Mouse (Mus musculus) CD4-positive, CD25-positive, alpha-beta regulatory T cell, adult 4 months (primary cell): ENCODE measurements around the gene Pnmal2. TPM values are rescaled to one million over a fixed set of nuclear protein-coding genes. Genes with fewer than 3 reads are reported as not detected.
A peak's percentile ranks its signal among the peaks of the same experiment; 100 is the strongest.

Experiments
- ATAC-seq: one replicate; pipeline ENCODE4 v1.8.0; 2017
- polyA plus RNA-seq, 2 experiments: library from polyadenylated mRNA; unstranded; fragments of 100-300 nt; shearing (Covaris generic); gene quantifications; one replicate each; pipeline ENCODE4 v1.2.1; 2017

The Pnmal2 gene
- polyA plus RNA-seq, 2 experiments from 2014 or later, result not detected

- ATAC-seq, result no peak
Measured at GRCm38 (mm10) chr7:16917447-16917846, 27.0 kb upstream of the Pnmal2 start.

DNA sequence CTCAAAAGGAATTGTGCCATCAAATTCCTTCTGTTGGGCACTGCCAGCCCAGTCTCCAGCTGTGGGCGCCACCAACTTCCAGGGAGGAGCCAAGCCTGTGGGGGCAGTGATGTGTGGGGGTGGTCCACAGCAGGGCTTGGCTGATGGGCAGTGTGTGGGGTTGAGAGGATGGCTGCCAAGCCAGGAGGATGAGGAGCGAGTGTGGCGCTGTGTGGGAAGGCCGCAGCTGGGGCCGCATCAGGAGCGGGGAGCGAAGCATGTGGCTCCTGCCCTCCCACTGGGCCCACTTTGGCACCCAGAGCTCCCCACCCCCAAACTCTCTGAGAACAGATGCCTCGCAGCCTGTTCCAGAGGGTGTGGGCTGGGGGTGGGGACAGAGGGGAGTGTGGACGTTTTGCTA, 26.5 kb upstream of the Pnmal2 start:
- no peak for ATAC-seq

GRCm38 (mm10) chr7:16918670-16919069, 25.8 kb upstream of the Pnmal2 start:
- ATAC-seq, result no peak

GRCm38 (mm10) chr7:16919395-16920149, 24.9 kb upstream of the Pnmal2 start:
- ATAC-seq, result no peak

- ATAC-seq, result no peak
Measured at GRCm38 (mm10) chr7:16920150-16920579, 24.3 kb upstream of the Pnmal2 start.

GRCm38 (mm10) chr7:16920818-16921791, 23.4 kb upstream of the Pnmal2 start:
- no peak for ATAC-seq

- no peak for ATAC-seq
Measured at GRCm38 (mm10) chr7:16921881-16922335, 22.6 kb upstream of the Pnmal2 start.

DNA sequence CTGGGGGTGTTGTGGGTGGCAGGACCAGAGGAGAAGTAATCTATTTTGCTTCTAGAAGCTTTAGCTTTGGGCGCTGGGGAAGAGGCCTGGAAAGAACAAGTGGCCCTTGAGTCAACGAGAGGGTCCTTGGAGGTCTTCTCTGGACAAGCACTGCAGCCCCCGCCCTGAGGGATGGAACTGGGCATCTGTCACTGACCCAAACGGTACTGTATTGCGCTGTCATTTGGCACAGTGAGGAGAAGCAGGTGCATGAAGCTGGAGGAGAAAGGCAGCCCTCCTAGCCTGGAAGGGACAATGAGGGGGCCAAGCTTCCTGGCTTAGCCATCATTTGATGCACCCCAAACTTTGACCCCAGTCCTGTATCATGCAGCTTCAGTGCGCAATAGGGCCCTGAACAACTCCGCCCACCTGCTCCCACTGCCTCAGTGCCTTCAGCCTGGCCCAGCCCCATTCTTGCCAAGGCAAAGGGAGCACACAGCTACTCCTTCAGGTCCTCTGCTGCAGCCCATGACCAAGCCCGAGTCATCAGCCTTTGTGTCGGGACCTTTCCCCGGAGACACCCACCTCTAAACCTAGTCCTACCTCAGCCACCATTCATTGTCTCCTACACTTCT, 22.0 kb upstream of the Pnmal2 start:
- ATAC-seq, result no peak

DNA sequence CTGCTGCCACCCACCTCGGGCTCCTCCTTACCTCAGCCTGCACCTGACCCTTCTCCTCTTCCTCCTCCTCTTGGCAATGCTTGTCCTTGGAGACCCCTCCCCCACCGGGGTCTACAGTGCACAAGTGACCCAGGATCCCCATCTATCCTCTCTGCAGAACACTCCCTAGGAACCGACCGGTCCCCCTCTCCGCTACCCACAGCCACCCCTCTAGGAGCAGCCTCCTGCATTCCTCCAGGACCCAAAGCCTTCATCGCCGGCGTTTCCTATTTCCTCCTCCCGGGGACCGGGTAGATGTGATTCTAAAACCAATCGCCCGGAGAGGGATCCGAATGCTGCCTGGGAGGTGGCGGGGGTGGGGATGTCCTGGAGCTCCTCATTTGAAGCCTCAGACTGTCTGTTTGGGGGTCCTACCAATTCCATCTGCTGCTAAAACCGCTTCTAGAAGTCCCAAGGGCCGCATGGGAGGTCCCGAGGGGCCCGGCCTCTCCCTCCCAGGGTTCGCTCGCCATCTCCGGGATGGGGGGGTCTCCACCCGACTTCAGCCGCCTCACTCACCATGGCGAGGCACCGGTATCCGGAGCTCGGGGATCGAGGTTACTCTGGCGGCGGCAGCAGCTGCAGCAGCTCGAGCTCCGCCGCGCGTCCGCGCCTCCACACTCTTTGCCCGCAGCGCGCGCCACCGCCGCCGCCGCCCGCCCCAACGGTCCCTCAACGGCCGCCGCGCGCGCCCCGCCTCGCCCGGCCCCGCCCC, 21.0 kb upstream of the Pnmal2 start:
- no peak for ATAC-seq

- peak; percentile 85 for ATAC-seq
Measured at GRCm38 (mm10) chr7:16924037-16924834, 20.2 kb upstream of the Pnmal2 start, which contains the start of gene Calm3. Gene Calm3 (minus strand): TSS chr7:16924114.

DNA sequence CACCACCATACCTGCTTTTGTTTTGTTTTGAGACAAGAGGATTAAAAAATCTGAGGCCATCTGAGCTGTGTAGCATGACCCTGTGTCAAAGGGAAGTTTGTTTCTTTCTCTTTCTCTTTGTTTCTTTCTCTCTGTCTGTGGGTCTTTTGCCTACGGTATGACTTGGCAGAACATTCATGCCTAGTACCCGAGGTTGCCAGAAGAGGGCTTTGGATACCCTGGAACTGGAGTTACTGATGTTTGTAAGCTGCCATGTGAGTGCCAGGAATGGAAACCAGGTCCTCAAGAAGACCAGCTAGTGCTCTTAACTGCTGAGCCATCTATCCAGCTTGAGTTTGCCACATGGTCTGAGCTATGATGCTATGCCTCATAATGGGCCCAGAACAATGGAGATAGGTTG, 16.1 kb upstream of the Pnmal2 start:
- no peak for ATAC-seq

DNA sequence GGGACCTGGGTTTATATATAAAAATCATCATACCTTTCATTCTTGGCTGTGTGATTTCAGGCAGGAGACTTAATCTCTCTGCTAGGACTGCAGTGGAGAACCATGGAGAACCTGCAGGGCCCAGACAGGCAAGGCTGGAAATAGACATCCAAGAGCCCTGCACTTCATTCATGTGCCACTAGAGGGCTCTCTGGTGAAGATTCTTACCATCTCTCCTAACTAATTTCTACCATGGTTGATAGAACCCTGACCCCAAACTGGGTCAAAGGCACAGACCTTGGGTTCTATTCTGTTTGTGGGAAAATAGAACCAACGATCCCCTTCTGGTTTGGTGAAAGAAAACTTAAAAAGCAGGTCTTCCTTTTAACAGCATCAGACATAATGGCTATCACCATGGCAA, 13.6 kb upstream of the Pnmal2 start:
- peak; percentile 76 for ATAC-seq

- peak; percentile 75 for ATAC-seq
Measured at GRCm38 (mm10) chr7:16931968-16932627, 12.4 kb upstream of the Pnmal2 start.

DNA sequence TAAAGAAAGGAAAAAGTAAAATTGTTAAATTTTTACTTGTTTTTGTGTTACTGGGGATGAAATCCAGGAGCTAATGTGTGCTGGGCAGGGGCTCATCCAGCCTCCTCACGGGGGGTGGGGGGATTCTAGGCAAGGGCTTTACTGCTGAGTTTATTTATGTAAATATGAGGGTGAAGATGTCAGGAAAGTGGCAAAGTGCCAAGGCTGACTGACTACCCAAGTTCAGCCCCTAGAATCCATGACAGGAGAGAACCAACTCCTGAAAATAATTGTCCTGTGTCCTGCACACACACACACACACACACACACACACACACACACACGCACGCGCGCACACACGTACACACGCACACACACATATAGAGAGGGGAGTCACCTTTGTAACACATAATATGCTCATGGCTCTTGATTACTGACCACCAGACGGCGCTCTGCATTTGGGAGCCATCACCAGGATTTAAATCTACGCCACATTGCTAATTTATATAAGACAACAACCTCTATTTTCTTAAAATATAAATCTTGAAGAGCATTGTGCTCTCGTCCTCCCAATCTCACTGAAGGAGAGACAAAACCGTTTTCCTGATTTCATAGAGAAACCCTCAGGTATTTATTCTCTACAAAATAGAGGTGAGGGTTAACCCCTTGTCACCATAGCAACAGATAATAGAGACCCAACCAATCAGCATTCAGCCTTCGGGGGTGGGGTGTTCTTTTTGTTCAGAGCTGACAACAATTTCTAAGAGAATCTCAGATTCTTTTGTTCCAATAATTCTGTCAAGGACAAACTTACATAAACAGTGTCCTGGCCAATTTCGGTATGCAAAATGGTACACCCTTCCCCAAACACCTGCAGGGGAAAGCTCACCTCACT, 11.5 kb upstream of the Pnmal2 start:
- peak; percentile 27 for ATAC-seq

GRCm38 (mm10) chr7:16937312-16937711, 7.2 kb upstream of the Pnmal2 start:
- ATAC-seq, result no peak

DNA sequence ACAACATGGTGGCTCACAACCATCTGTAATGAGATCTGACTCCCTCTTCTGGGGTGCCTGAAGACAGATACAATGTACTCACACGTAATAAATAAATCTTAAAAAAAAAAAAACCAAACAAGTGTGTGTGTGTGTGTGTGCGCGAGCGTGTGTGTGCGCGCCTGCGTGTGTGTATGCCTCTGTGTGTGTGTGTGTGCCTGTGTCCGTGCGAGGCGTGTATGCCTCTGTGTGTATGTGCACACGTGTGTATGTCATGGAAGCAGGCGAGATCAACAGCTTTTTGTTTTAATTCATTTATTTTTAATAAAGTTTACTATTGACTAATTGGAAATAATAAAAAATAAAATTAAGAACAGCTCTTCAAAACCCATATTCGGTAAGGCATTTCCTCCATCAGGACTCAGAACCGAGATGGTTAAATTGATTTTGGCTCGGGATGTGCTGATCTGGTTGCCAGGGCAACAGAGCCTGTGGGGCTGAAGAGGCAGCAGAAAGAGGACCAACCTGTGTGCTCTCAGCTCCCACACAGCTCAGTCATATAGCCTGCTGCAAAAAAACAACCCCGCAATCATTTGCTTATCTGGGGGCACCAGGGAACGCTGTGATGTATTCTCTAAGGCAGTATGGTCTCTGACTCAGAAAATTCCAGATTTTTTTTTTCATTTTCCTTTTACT, 6.2 kb upstream of the Pnmal2 start:
- ATAC-seq, result no peak

- ATAC-seq, result no peak
Measured at GRCm38 (mm10) chr7:16940292-16940691, 4.2 kb upstream of the Pnmal2 start.

DNA sequence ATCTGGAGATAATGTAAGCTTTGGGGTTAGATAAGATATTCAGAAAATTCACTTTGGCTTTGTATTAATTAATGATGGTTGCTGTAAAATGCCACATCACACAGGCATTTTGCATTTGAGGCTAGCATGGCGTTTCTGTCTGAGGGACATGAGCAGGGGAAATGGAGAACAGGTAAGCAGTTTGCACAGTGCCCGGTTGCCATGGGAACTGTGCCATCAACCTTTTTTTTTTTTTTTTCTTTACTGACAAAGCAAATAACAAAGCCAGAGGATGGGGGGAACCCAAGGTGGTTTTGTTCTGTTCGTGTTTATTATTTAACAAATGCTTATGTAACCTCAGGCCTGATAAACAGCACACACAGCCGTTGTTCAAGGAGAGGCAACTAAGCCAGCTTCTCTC, 1.6 kb upstream of the Pnmal2 start:
- ATAC-seq, result no peak

DNA sequence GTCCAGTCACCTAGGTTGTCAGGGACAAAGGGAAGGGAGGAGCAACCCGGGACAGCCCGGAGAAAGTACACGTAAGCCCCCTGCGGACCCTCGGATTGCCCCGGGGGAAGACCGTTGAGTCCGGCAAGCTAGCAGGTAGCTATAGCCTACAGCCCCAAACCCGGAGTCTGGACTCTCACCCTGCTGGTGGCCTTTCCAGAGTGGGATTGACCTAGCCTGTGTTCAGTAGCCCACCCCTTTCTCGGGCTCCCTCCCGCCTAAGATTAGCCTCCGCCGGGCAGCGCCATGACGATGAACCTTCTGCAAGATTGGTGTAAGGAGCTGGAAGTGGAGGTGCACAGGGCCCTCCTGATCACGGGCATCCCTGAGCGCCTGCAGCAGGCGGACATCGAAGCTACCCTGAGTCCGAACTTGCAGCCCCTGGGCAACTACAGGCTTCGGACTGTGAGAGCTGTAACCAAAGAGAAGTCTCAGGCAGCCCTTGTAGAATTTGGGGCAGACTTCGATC, 380 bp downstream of the Pnmal2 start:
- no peak for ATAC-seq
